Mouse (Mus musculus) spleen, adult 2 months (tissue): ENCODE results near the gene Smpx.

Experiments used
- CTCF ChIP-seq: fragments of 200-500 bp; IDR thresholded peaks from 2 replicates; pipeline ENCODE4 v1.5.1; 2011; ENCODE audit warnings: mild to moderate bottlenecking, inconsistent platforms; ENCODE audit not compliant: insufficient read depth, insufficient read length, insufficient replicate concordance; ENCODE audit errors: extremely low read depth
- POLR2A ChIP-seq: fragments of 200-500 bp; IDR thresholded peaks from 2 replicates; pipeline ENCODE4 v1.6.1; 2011; ENCODE audit warnings: low read depth, low read length, inconsistent platforms

DNA sequence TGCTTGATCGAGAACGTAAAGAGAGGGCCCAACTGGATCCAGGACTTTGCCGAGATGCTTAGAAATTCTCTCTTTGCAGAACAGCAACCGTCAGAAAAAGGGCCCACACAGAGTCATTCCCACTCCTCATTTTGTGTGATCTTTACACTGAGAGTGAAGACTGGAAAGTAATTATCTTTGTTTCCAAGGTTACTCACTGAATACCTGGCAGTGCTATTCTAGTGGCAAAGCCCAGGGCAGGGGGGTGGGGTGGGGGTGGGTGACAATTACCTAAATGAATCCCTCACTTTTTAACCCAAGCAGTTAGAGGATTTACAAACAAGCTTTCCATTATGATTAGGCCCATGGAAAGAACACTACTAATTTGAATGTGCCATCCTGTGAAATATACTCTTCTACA is 55.8 kb downstream of the Smpx start:
- TF ChIP-seq CTCF (no peak), POLR2A (no peak)
